Mouse (Mus musculus) liver, postnatal 0 days (tissue): Measurements from ENCODE around the gene Tmc3.

Source experiments
- CTCF ChIP-seq: sonication (generic); IDR thresholded peaks from 2 replicates; pipeline ENCODE4 v1.5.1; 2016; ENCODE audit warnings: antibody characterized with exemption, low read depth
- EP300 ChIP-seq: IDR thresholded peaks from 2 replicates; pipeline ENCODE4 v1.6.1; 2016; ENCODE audit warnings: antibody characterized with exemption, low read depth, mild to moderate bottlenecking

DNA sequence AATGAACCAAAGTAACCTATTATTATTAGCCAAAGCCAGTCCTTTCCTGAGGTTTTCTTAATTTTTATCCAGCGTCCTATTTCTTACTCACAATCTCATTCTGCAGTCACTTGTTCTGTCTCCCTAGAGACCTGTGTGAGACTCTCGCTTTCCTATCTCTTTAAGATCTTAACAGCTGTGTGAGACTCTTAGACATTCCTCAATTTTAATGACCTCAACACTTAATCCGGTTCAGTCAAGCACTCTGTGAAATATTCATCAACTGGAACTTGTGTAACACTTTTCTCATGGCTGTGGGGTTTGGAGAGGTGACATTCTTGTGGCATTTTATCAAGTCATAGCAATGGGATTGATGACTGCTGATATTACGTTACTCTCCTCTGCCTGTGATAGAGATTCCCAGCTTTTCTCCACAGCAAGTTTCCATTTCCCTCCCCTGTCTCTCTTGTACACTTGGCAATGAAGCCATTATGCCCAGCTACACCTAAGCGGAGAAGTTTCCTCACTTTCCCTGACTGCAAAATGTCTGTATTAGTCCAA lies 25.9 kb upstream of the Tmc3 start:
- no peak for TF ChIP-seq CTCF
- TF ChIP-seq EP300 = no peak
